Mouse (Mus musculus): ENCODE data around the gene Ccdc58.
"Not testable (repeated sequence)": the region's sequence is repeated elsewhere in the genome, so short reads cannot be mapped to it uniquely, and the experiment has no call there.

- not testable (repeated sequence) for TF ChIP-seq POLR2A (IDR thresholded peaks at IDR 0.05; ENCODE audit: control insufficient read depth in 1 of 2, insufficient read depth in 1 of 2, low read depth in 1 of 2, low read length in 2 of 2, poor library complexity in 1 of 2); EP300 (IDR thresholded peaks at IDR 0.05; ENCODE audit: low read depth in 1 of 2, low read length in 2 of 2); CTCF (IDR thresholded peaks at IDR 0.05 in 2 of 3, conservative IDR thresholded peaks at IDR 0.05 in 1 of 3; ENCODE audit: control insufficient read depth in 1 of 3, insufficient read depth in 1 of 3, low read depth in 2 of 3, low read length in 3 of 3, poor library complexity in 1 of 3, severe bottlenecking in 1 of 3); E2F4 (IDR thresholded peaks at IDR 0.05; ENCODE audit: borderline replicate concordance, low read depth, low read length); ZNF384 (IDR thresholded peaks at IDR 0.05; ENCODE audit: low read depth, low read length); SIN3A (IDR thresholded peaks at IDR 0.05; ENCODE audit: low read length)
Measured at GRCm38 (mm10) chr16:36028120-36028519, 43.4 kb upstream of the Ccdc58 start.

All from MEL (cell line).